Mouse (Mus musculus) hindbrain, embryonic 11.5 days (tissue): ENCODE results near the gene Mier1. TPM values are rescaled to one million over a fixed set of nuclear protein-coding genes. Genes with fewer than 3 reads are reported as not detected.
A peak's percentile ranks its signal among the peaks of the same experiment; 100 is the strongest.

ENCODE experiments used
- ATAC-seq: fragments of 200-750 bp; cut with Nextera tagmentation; 2 replicates; pipeline ENCODE4 v1.8.0; 2017; ENCODE audit warnings: mild to moderate bottlenecking, moderate TSS enrichment, moderate library complexity; ENCODE audit not compliant: low FRiP score
- DNase-seq: peaks from one replicate; pipeline ENCODE4 v3.0.0-alpha.2; 2015; ENCODE audit warnings: low spot score
- H3K27ac ChIP-seq: fragments of 300-500 bp; sonication (generic); 2 replicates; pipeline ENCODE4 v1.5.1; 2014; ENCODE audit warnings: mild to moderate bottlenecking, low read depth, low read length
- H3K27me3 ChIP-seq: fragments of 300-500 bp; sonication (generic); 2 replicates; pipeline ENCODE4 v1.6.1; 2014; ENCODE audit warnings: mild to moderate bottlenecking, low read length, moderate library complexity, mixed read lengths; ENCODE audit not compliant: control insufficient read depth, insufficient read depth
- H3K36me3 ChIP-seq: fragments of 300-500 bp; sonication (generic); 2 replicates; pipeline ENCODE4 v1.6.1; 2014; ENCODE audit warnings: mild to moderate bottlenecking, low read length, moderate library complexity, mixed read lengths; ENCODE audit not compliant: control insufficient read depth, insufficient read depth
- H3K4me1 ChIP-seq: fragments of 300-500 bp; sonication (generic); replicated peaks from 2 replicates; pipeline ENCODE4 v1.6.1; 2014; ENCODE audit warnings: low read length, mixed read lengths; ENCODE audit not compliant: control insufficient read depth, insufficient read depth
- H3K4me2 ChIP-seq: fragments of 300-500 bp; sonication (generic); replicated peaks from 2 replicates; pipeline ENCODE4 v1.6.1; 2014; ENCODE audit warnings: mild to moderate bottlenecking, low read depth, low read length
- H3K4me3 ChIP-seq: fragments of 300-500 bp; sonication (generic); 2 replicates; pipeline ENCODE4 v1.5.1; 2014; ENCODE audit warnings: low read depth, low read length
- H3K9ac ChIP-seq: fragments of 300-500 bp; sonication (generic); 2 replicates; pipeline ENCODE4 v1.6.1; 2014; ENCODE audit warnings: low read depth, low read length
- H3K9me3 ChIP-seq: fragments of 300-500 bp; sonication (generic); 2 replicates; pipeline ENCODE4 v1.6.1; 2016; ENCODE audit warnings: low read length; ENCODE audit not compliant: control insufficient read depth
- WGBS: fragments of 180-500 bp; shearing (Covaris S2); extraction: QIAGEN DNeasy Blood & Tissue Kit; methylation state at CpG from one replicate; pipeline ENCODE4 v1.1.7; 2014; 5-methylcytosine and 5-hydroxymethylcytosine counted together
- polyA plus RNA-seq: library from polyadenylated mRNA; unstranded; fragments of >200 nt; fragmentation: Nextera tagmentation; extraction: Ambion mirVana; gene quantifications from 2 replicates; pipeline ENCODE4 v1.2.1, GENCODE M21; 2014

The Mier1 gene
- polyA plus RNA-seq, 1 experiment from 2014 or later: 48.8 TPM

- H3K9ac ChIP-seq: no peak overlapping the region; the same call in 1 of the 2 replicates
Measured at GRCm38 (mm10) chr4:103112651-103113050, 1.5 kb upstream of the Mier1 start.

GRCm38 (mm10) chr4:103113402-103113801, 788 bp upstream of the Mier1 start:
- Histone ChIP-seq H3K4me2 (peak overlapping the region; percentile 72), H3K27me3 (no peaks in the 10 kb centered on the region; the same call in 1 of the 2 replicates), H3K27ac (peak overlapping the region; percentile 100), H3K36me3 (no peaks in the 10 kb centered on the region), H3K9me3 (no peaks in the 10 kb centered on the region), H3K9ac (peak overlapping the region; percentile 92), H3K4me3 (peak overlapping the region; percentile 78), H3K4me1 (no peaks in the 10 kb centered on the region; the same call in 1 of the 2 replicates)
- ATAC-seq (no peak), DNase-seq (no peak)
- 14% methylated on average over 11 of the region's 11 CpGs for WGBS

More at GRCm38 (mm10) chr4:103112651-103113050, 1.5 kb upstream of the Mier1 start:
- Histone ChIP-seq H3K4me3 (peak overlapping the region; percentile 78), H3K27me3 (no peaks in the 10 kb centered on the region; the same call in 1 of the 2 replicates), H3K36me3 (no peaks in the 10 kb centered on the region), H3K9me3 (no peaks in the 10 kb centered on the region), H3K4me1 (no peaks in the 10 kb centered on the region; the same call in 1 of the 2 replicates), H3K4me2 (peak overlapping the region; percentile 72; the same call in 1 of the 2 replicates), H3K27ac (no peak overlapping the region)
- ATAC-seq (no peak), DNase-seq (no peak)
- WGBS: 69% methylated on average over 7 of the region's 7 CpGs

- peak overlapping the region; percentile 76 for H3K9ac ChIP-seq
- no peak for DNase-seq
- H3K27me3 ChIP-seq: no peaks in the 10 kb centered on the region; the same call in 1 of the 2 replicates
- peak overlapping the region; percentile 50 for H3K4me2 ChIP-seq
- peak overlapping the region; percentile 71 for H3K4me3 ChIP-seq
- no peak for ATAC-seq
- H3K9me3 ChIP-seq: no peaks in the 10 kb centered on the region
- WGBS: 1% methylated on average over 14 of the region's 15 CpGs
- peak overlapping the region; percentile 87; the same call in 1 of the 2 replicates for H3K27ac ChIP-seq
- no peaks in the 10 kb centered on the region for H3K4me1 ChIP-seq
- no peaks in the 10 kb centered on the region for H3K36me3 ChIP-seq
Measured at GRCm38 (mm10) chr4:103118888-103119228, 4.7 kb downstream of the Mier1 start.

GRCm38 (mm10) chr4:103119229-103120027, 5.2 kb downstream of the Mier1 start:
- peak; percentile 74 for ATAC-seq

GRCm38 (mm10) chr4:103120028-103120384, 5.8 kb downstream of the Mier1 start:
- no peak for DNase-seq
- Histone ChIP-seq H3K27me3 (no peaks in the 10 kb centered on the region; the same call in 1 of the 2 replicates), H3K9me3 (no peaks in the 10 kb centered on the region), H3K36me3 (no peaks in the 10 kb centered on the region), H3K4me3 (peak overlapping the region; percentile 71), H3K4me1 (no peaks in the 10 kb centered on the region), H3K9ac (peak overlapping the region; percentile 76), H3K4me2 (peak overlapping the region; percentile 50), H3K27ac (no peak overlapping the region)
- WGBS: 20% methylated on average over 4 of the region's 4 CpGs
- peak; percentile 20; the same call in 1 of the 2 replicates for ATAC-seq

More at GRCm38 (mm10) chr4:103119229-103120027, 5.2 kb downstream of the Mier1 start:
- H3K9ac ChIP-seq: peak overlapping the region; percentile 76
- H3K27me3 ChIP-seq: no peaks in the 10 kb centered on the region; the same call in 1 of the 2 replicates
- no peaks in the 10 kb centered on the region for H3K4me1 ChIP-seq
- H3K27ac ChIP-seq: peak overlapping the region; percentile 87
- peak; percentile 87 for DNase-seq
- 0% methylated on average over 41 of the region's 111 CpGs for WGBS
- H3K9me3 ChIP-seq: no peaks in the 10 kb centered on the region
- H3K4me3 ChIP-seq: peak overlapping the region; percentile 71
- peak overlapping the region; percentile 50 for H3K4me2 ChIP-seq
- no peaks in the 10 kb centered on the region for H3K36me3 ChIP-seq

- DNase-seq (no peak), ATAC-seq (no peak)
- no peaks in the 10 kb centered on the region; the same call in 1 of the 2 replicates for H3K27me3 ChIP-seq
- H3K4me2 ChIP-seq: peak overlapping the region; percentile 50
- no peak overlapping the region for H3K27ac ChIP-seq
- 56% methylated on average over 3 of the region's 3 CpGs for WGBS
- H3K4me3 ChIP-seq: peak overlapping the region; percentile 71
- H3K4me1 ChIP-seq: no peaks in the 10 kb centered on the region
- no peaks in the 10 kb centered on the region for H3K9me3 ChIP-seq
- no peaks in the 10 kb centered on the region for H3K36me3 ChIP-seq
- H3K9ac ChIP-seq: peak overlapping the region; percentile 76; the same call in 1 of the 2 replicates
Measured at GRCm38 (mm10) chr4:103120395-103120794, 6.2 kb downstream of the Mier1 start.

GRCm38 (mm10) chr4:103120874-103121389, 6.7 kb downstream of the Mier1 start:
- Histone ChIP-seq H3K27ac (no peak overlapping the region), H3K4me1 (no peaks in the 10 kb centered on the region), H3K9me3 (no peaks in the 10 kb centered on the region), H3K36me3 (no peaks in the 10 kb centered on the region), H3K27me3 (no peaks in the 10 kb centered on the region; the same call in 1 of the 2 replicates), H3K4me2 (peak overlapping the region; percentile 50; the same call in 1 of the 2 replicates), H3K9ac (no peak overlapping the region), H3K4me3 (no peak overlapping the region)
- DNase-seq (no peak), ATAC-seq (no peak)
- WGBS: 88% methylated on average over 9 of the region's 9 CpGs

GRCm38 (mm10) chr4:103123086-103123485, 8.9 kb downstream of the Mier1 start:
- Histone ChIP-seq H3K4me2 (no peak overlapping the region), H3K27me3 (no peaks in the 10 kb centered on the region), H3K36me3 (no peaks in the 10 kb centered on the region), H3K4me3 (no peak overlapping the region), H3K4me1 (no peaks in the 10 kb centered on the region), H3K27ac (no peak overlapping the region), H3K9me3 (no peaks in the 10 kb centered on the region), H3K9ac (no peak overlapping the region)
- WGBS: 75% methylated on average over 2 of the region's 2 CpGs
- ATAC-seq: no peak
- no peak for DNase-seq
